Mouse (Mus musculus): ENCODE results near the gene Tmem156. TPM values are rescaled to one million over a fixed set of nuclear protein-coding genes. Genes with fewer than 3 reads are reported as not detected.

Gene Tmem156
- polyA plus RNA-seq, 1 experiment: 0.23 TPM

- Histone ChIP-seq H3K4me3 (ENCODE audit: insufficient read depth, low read length) (no peak overlapping the region), H3K27ac (ENCODE audit: insufficient read depth, low read length) (no peak overlapping the region), H3K4me1 (ENCODE audit: control insufficient read depth, insufficient read depth, low read length) (peaks cover 3% of the 10 kb centered on the region)
- no peak for TF ChIP-seq CTCF (IDR thresholded peaks at IDR 0.05; ENCODE audit: extremely low read depth, insufficient read depth, low read length)
- no peak for TF ChIP-seq POLR2A (IDR thresholded peaks at IDR 0.05; ENCODE audit: extremely low read depth, insufficient read depth, low read length)
Observed at GRCm38 (mm10) chr5:65019109-65019508, 72.8 kb downstream of the Tmem156 start.

GRCm38 (mm10) chr5:65015508-65015907 lies 76.4 kb downstream of the Tmem156 start:
- H3K4me1 ChIP-seq (ENCODE audit: control insufficient read depth, insufficient read depth, low read length): no peaks in the 10 kb centered on the region
- H3K4me3 ChIP-seq (ENCODE audit: insufficient read depth, low read length): no peak overlapping the region
- no peak overlapping the region for H3K27ac ChIP-seq (ENCODE audit: insufficient read depth, low read length)
- TF ChIP-seq CTCF (IDR thresholded peaks at IDR 0.05; ENCODE audit: extremely low read depth, insufficient read depth, low read length) (no peak), POLR2A (IDR thresholded peaks at IDR 0.05; ENCODE audit: extremely low read depth, insufficient read depth, low read length) (no peak)

GRCm38 (mm10) chr5:65011901-65012573 lies 79.9 kb downstream of the Tmem156 start:
- TF ChIP-seq CTCF (IDR thresholded peaks at IDR 0.05; ENCODE audit: extremely low read depth, insufficient read depth, low read length) (no peak), POLR2A (IDR thresholded peaks at IDR 0.05; ENCODE audit: extremely low read depth, insufficient read depth, low read length) (no peak)
- Histone ChIP-seq H3K27ac (ENCODE audit: insufficient read depth, low read length) (no peak overlapping the region), H3K4me1 (ENCODE audit: control insufficient read depth, insufficient read depth, low read length) (no peaks in the 10 kb centered on the region), H3K4me3 (ENCODE audit: insufficient read depth, low read length) (no peak overlapping the region)

GRCm38 (mm10) chr5:65006011-65006491 lies 85.9 kb downstream of the Tmem156 start:
- TF ChIP-seq CTCF (IDR thresholded peaks at IDR 0.05; ENCODE audit: extremely low read depth, insufficient read depth, low read length) (no peak), POLR2A (IDR thresholded peaks at IDR 0.05; ENCODE audit: extremely low read depth, insufficient read depth, low read length) (no peak)
- Histone ChIP-seq H3K27ac (ENCODE audit: insufficient read depth, low read length) (0 out of 2 replicates have a peak overlapping the region, but pooled peaks have one; percentile 25), H3K4me1 (ENCODE audit: control insufficient read depth, insufficient read depth, low read length) (peaks cover 4% of the 10 kb centered on the region; the same call in 1 of the 2 replicates), H3K4me3 (ENCODE audit: insufficient read depth, low read length) (no peak overlapping the region)

GRCm38 (mm10) chr5:65005251-65005650 lies 86.7 kb downstream of the Tmem156 start:
- no peak overlapping the region for H3K4me3 ChIP-seq (ENCODE audit: insufficient read depth, low read length)
- peaks cover 4% of the 10 kb centered on the region; the same call in 1 of the 2 replicates for H3K4me1 ChIP-seq (ENCODE audit: control insufficient read depth, insufficient read depth, low read length)
- TF ChIP-seq CTCF (IDR thresholded peaks at IDR 0.05; ENCODE audit: extremely low read depth, insufficient read depth, low read length) (no peak), POLR2A (IDR thresholded peaks at IDR 0.05; ENCODE audit: extremely low read depth, insufficient read depth, low read length) (no peak)
- no peak overlapping the region for H3K27ac ChIP-seq (ENCODE audit: insufficient read depth, low read length)

Other genes starting within 250 kb of the Tmem156 start
- gene Tlr1, start 158.6 kb downstream of the Tmem156 start, polyA plus RNA-seq (2012; rRNA removed): 0.63 and 1.0 TPM in 2 replicates
- 0.72 and 1.1 TPM in 2 replicates for gene Tlr6, start 132.0 kb downstream of the Tmem156 start, polyA plus RNA-seq (2012; rRNA removed)
- 7.4 and 8.1 TPM in 2 replicates for gene Fam114a1, start 122.1 kb downstream of the Tmem156 start, polyA plus RNA-seq (2012; rRNA removed)
- 46.9 and 49.1 TPM in 2 replicates for gene Klhl5, start 15.4 kb upstream of the Tmem156 start, polyA plus RNA-seq (2012; rRNA removed)
- gene Wdr19, start 107.6 kb upstream of the Tmem156 start, polyA plus RNA-seq (2012; rRNA removed): 18.9 and 20.2 TPM in 2 replicates
- 26.2 TPM in 2 replicates for gene Rfc1, start 243.5 kb upstream of the Tmem156 start, polyA plus RNA-seq (2012; rRNA removed)

All from cortical plate, adult 2 months (tissue).